Mouse (Mus musculus) retina, postnatal 1 day (tissue): ENCODE measurements around the gene Klk1b5.

Experiments
- DNase-seq: peaks from one replicate; pipeline ENCODE4 v3.0.0-alpha.2; 2012

Klk1b5 gene

GRCm38 (mm10) chr7:44254930-44255329, 39.2 kb downstream of the Klk1b5 start:
- no peak for DNase-seq

DNA sequence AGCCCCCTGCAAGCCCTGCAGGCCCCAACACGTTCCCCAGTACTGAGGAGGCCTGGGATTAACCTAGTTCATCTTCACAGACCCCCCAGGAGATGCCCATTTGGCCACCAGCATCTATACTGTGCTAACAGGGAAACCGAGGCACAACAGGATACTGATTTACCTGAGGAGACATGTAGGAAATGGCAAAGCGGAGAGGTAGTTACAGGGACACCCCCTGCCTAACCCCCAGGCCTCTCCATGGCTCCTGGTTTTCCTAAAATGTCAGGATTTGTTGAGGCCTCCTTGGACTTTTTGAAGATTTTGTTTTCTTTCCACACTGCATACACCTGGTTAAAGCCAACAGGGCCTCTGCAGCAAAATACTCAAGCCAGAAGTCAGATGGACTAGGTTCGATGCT, 41.5 kb downstream of the Klk1b5 start, which contains the start of gene Acp4:
Acp4 (minus strand) TSS at position 101 of the 400 bp plus-strand sequence.
- DNase-seq = no peak

- no peak for DNase-seq
Observed at GRCm38 (mm10) chr7:44260410-44260809, 44.7 kb downstream of the Klk1b5 start.

- no peak for DNase-seq
Observed at GRCm38 (mm10) chr7:44261147-44261546, 45.4 kb downstream of the Klk1b5 start, which contains the start of gene Gm15517. TSS of gene Gm15517 (plus strand) at chr7:44261447.

DNA sequence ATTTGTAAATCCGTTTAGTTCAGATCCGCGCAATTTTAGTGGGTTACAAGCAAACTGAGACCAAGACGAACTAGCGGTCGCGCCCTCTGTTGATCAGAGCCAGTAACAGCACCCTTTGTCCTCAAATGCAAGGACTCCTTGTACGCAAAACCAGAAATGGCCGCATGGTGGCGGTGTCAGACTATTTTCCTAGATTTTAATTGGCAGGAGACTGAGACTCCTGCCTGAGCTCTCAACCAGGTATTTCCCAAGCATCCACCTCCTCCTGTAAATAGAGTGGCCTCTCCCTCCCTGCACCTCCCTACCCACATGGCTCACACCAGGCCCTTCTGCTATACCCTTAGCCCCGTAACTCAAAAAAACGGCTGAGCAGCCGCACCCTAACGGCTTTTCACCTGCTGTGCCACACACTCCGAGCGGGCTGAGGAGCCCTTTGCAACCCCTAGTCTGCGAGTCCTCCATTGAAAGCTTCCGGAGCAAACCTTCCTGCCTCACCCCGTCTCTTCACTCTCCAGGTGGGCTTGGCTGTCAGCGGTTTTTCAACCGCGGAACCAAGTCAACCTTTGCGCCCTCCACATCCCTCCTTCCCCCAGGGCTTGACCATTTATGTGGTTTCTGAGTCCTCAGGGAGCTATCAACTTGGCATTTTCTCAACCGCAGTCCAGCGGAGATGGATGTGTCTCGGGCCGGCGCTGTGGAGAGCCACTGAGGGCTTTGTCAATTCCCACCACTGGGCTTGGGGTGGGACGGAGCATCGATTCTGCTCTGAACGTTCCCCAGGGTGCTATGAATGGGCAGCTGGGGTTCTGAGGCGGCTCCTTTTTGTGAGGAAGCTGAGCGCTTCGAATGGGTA, 47.3 kb downstream of the Klk1b5 start:
- peak; percentile 95 for DNase-seq

GRCm38 (mm10) chr7:44268117-44268516, 52.4 kb downstream of the Klk1b5 start:
- no peak for DNase-seq

DNA sequence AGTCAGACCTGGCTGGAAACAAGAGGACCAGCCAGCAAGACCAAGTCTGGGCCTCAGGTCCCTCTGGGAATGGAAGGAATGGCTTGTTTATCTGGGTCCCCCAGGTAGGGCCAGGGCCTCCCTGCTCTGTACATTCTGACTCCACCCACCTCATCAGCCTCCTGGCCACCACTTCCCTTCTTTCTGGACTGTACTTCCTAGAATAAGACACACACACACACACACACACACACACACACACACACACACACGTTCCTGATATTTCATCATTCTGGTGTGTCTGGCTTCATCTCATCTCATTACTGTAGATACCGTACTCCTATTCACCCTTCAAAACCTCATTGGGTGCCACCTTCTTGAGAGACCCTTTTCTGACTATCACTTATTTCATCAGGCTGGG, 53.7 kb downstream of the Klk1b5 start:
- DNase-seq = no peak
